Mouse (Mus musculus): ENCODE results near the gene Mitf. TPM values are rescaled to one million over a fixed set of nuclear protein-coding genes. Genes with fewer than 3 reads are reported as not detected.

The Mitf gene
- total RNA-seq, 2 experiments from 2014 or later: 5.7 to 6.0 TPM

GRCm38 (mm10) chr6:97921591-97921990 is 114.7 kb downstream of the Mitf start:
- intact Hi-C loops (cut with DNase I; ENCODE audit: low total_unique reads): no loop called here
- DNase-seq: no peak

DNA sequence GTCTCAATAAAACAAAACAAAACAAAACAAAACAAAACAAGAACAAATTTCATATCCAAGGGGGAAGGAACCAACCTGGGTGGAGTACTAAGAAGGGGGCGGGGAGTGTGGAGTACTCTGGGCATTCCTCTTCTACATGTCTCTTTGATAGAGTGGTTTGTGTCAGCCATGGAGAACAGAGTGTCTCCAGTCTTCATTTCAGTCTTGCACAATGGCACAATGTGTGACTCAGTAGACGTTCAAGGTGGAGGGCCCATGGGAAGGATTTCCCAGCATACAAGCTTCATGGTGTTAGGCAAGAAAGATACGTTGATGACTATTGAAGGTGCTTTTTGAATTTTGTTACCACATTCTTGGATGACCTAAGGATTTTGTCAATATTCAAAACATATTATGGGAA is 117.4 kb downstream of the Mitf start:
- intact Hi-C loops (cut with DNase I; ENCODE audit: low total_unique reads): no loop called here
- no peak for DNase-seq

DNA sequence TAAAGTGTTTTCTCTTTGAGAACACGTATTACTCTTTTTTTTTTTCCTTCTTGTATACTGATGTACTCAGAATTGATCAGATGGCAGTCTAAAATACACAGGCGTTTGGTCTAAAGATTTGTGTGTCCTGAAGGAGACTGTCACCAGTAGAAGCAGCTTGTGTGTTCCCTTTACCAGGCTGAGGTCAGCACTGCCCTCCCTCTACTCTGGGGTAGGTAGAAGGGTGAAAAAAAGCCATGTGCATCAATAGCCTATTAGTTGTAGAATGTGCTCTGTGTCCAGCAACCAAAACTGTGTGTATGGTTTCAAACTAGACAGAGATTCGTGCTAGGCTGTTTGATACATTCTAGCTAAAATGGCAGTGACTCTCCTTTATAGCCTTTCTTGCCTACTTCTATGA is 122.2 kb downstream of the Mitf start:
- no peak for DNase-seq
- intact Hi-C loops (cut with DNase I; ENCODE audit: low total_unique reads): no loop called here

GRCm38 (mm10) chr6:97929466-97929865 is 122.6 kb downstream of the Mitf start:
- intact Hi-C loops (cut with DNase I; ENCODE audit: low total_unique reads): no loop called here

GRCm38 (mm10) chr6:97937139-97937538 is 130.3 kb downstream of the Mitf start:
- intact Hi-C loops (cut with DNase I; ENCODE audit: low total_unique reads): no loop called here
- DNase-seq: no peak

More at GRCm38 (mm10) chr6:97929466-97929865, 122.6 kb downstream of the Mitf start:
- no peak for DNase-seq

GRCm38 (mm10) chr6:97937897-97938614 is 131.2 kb downstream of the Mitf start:
- intact Hi-C loops (cut with DNase I; ENCODE audit: low total_unique reads): no loop called here
- DNase-seq: no peak

- DNase-seq: no peak
- intact Hi-C loops (cut with DNase I; ENCODE audit: low total_unique reads): no loop called here
These were observed 134.1 kb downstream of the Mitf start for GRCm38 (mm10) chr6:97940916-97941315.

- DNase-seq: no peak
- intact Hi-C loops (cut with DNase I; ENCODE audit: low total_unique reads): no loop called here
These were observed 143.4 kb downstream of the Mitf start for GRCm38 (mm10) chr6:97950033-97950881.

DNA sequence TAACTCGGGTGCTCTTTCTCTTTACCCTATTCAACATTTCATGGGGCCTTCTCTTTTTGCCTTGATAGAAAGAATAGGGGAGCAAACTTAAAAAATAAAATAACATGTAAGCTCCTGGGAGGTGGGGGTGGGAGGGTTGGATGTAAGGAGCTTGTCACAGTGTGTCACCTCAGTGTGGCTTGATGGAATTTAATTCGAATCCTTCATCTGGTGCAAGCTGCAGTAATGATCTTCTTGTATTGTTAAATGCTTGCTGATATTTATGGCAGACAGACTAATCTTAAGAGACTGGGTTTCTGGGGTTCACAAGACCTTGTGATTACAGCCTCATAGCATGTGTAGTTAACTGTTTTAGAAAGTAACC is 144.0 kb downstream of the Mitf start:
- DNase-seq: no peak
- intact Hi-C loops (cut with DNase I; ENCODE audit: low total_unique reads): no loop called here

GRCm38 (mm10) chr6:97951711-97952110 is 144.9 kb downstream of the Mitf start:
- intact Hi-C loops (cut with DNase I; ENCODE audit: low total_unique reads): no loop called here
- DNase-seq: no peak

- DNase-seq: no peak
- intact Hi-C loops (cut with DNase I; ENCODE audit: low total_unique reads): no loop called here
These were observed 146.0 kb downstream of the Mitf start for GRCm38 (mm10) chr6:97952845-97953244.

GRCm38 (mm10) chr6:97956121-97956520 is 149.3 kb downstream of the Mitf start:
- intact Hi-C loops (cut with DNase I; ENCODE audit: low total_unique reads): no loop called here
- DNase-seq: no peak

GRCm38 (mm10) chr6:97956636-97957035 is 149.8 kb downstream of the Mitf start:
- intact Hi-C loops (cut with DNase I; ENCODE audit: low total_unique reads): no loop called here
- DNase-seq: no peak

DNA sequence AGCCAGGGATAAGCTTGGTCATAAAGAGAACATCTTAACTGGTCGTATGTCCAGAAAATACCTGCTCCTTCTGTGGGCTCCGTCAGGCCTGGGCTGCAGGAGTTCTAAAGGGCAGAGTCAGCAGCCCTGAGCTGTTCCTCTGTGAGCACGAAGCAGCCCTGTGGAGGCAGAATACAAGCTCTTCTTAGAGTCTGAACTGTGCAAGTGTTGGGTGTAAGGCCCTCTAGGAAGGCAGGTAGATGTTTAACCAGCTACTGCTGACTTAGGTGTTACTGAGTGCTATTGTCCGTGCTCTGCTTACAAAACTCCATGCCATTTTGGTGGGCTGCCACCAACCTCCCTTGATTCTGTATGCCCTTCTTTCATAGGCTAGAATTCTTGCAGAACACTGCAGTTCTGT is 151.4 kb downstream of the Mitf start:
- intact Hi-C loops (cut with DNase I; ENCODE audit: low total_unique reads): no loop called here
- no peak for DNase-seq

- intact Hi-C loops (cut with DNase I; ENCODE audit: low total_unique reads): no loop called here
- DNase-seq: no peak
These were observed 154.9 kb downstream of the Mitf start for GRCm38 (mm10) chr6:97961776-97962175.

DNA sequence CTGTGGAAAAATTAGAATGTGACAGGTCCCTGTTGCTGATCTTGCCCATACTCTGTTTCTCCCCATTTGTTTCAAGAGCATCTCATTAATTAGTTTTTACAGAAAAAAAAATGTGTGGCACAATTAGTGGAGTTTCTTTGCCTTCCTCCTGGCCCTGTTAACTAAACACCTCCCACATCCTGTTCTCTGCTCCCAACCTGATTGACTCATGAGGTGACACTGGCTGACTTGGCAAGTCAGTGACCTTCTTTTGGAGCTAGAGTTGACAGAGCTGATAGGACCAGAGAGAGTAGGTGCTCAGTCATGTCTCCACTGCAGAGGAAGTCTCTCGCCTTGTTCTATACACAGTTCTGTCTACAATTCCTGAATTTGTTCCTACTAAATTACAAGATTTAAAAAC is 155.5 kb downstream of the Mitf start:
- intact Hi-C loops (cut with DNase I; ENCODE audit: low total_unique reads): no loop called here
- DNase-seq: no peak

GRCm38 (mm10) chr6:97964750-97965149 is 157.9 kb downstream of the Mitf start:
- intact Hi-C loops (cut with DNase I; ENCODE audit: low total_unique reads): no loop called here
- no peak for DNase-seq

DNA sequence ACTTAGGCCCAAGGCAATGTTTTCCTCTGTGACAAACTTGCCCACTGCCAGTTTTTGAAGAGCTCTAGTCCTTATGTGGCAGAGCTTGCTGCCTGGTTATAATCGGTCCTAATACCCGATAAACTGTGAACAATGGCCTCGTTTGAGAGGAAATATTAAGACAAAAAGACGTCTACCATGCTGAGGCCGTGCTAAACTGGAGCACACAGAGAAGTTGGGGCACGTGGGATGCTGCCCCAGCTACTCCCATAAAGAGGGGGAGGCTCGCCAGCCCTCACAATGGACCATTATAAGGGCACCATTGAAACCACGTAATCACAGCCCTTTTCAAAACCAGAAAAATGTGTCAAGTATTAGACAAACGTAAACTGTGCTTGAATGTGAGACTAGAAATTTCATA is 174.8 kb downstream of the Mitf start:
- intact Hi-C loops (cut with DNase I; ENCODE audit: low total_unique reads): no loop called here
- DNase-seq: no peak

DNA sequence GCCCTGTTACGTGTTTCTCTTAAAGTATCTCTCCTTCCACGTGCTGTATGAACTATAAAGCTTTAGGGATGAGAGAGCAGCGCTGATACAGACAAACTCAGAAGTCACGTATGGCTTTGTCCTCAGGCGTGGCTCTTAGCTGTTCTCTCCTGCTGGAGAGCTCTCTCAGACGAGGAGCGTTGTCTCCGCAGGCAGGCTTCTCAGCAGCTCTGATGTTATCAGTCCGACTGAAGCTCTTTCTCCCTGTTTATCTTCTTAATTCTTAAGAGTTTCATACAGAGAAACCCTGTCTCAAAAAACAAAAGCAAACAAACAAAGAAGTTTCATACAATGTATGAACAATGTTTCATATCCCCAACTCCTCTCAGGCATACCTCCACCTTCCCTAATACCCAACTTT is 178.8 kb downstream of the Mitf start:
- intact Hi-C loops (cut with DNase I; ENCODE audit: low total_unique reads): no loop called here
- no peak for DNase-seq

DNA sequence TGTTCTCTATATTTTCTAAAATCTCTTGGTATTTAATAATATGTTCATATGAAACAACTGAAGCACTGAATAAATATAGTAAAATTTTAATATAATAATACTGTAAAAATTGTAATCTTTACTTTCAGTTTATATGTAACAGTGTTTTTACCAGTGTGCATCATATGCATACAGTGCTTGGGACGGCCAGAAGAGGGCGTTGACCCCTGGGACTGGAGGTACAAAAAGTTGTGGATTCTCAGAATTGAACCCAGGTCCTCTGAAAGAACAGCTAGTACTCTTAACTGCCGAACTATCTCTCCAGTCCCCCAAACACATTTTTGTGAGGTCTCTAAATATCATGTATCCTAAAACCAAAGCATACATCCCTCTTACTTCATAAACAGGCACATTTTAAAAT is 179.6 kb downstream of the Mitf start:
- no peak for DNase-seq
- intact Hi-C loops (cut with DNase I; ENCODE audit: low total_unique reads): no loop called here

- intact Hi-C loops (cut with DNase I; ENCODE audit: low total_unique reads): no loop called here
These were observed 186.7 kb downstream of the Mitf start for GRCm38 (mm10) chr6:97993507-97993906.

More at GRCm38 (mm10) chr6:97993507-97993906, 186.7 kb downstream of the Mitf start:
- no peak for DNase-seq

Data from gastrocnemius, postnatal 14 days (tissue).